Mouse (Mus musculus) hematopoietic stem cell, adult 5-6 weeks (primary cell): ENCODE measurements at regions not wholly inside any gene's neighbourhood (a gene's known extent, or its start where the extent isn't known, plus 50 kb on each side); places are given as distances from the start of the nearest gene placed in this dataset.

ENCODE experiments used
- ATAC-seq, 2 experiments: fragments of 125-278 bp in 1 of 2; replicated peaks in 1 of 2; 2 replicates each; pipeline ENCODE4 v1.8.0; 2016 to 2017; ENCODE audit warnings: inconsistent platforms in 2 of 2, mild to moderate bottlenecking in 2 of 2, moderate number of reproducible peaks in 2 of 2, low read depth in 1 of 2, moderate TSS enrichment in 1 of 2; ENCODE audit not compliant: low FRiP score in 2 of 2, poor library complexity in 2 of 2, severe bottlenecking in 2 of 2, insufficient read depth in 1 of 2, low TSS enrichment in 1 of 2

DNA sequence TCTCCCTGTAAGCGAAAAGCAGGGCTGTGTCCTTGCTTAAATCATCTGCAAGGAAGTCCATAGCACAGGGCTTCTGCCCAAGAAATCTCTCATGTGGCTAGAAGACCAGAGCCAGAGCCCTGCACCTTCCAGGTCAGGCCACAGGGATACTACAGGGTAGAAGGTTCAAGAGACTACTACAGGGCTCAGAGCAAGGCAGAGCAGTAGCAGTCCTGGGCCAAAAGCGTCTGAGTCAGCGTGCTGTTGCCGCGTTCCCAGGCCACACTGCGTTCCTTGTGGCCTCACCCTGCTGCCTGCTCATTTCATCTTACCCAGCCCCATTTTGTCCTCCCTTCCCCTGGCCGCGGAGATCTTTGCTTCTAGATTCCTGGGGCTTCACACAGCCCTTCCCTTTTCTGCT is 283.0 kb upstream of the Spred2 start:
- no peak for ATAC-seq

DNA sequence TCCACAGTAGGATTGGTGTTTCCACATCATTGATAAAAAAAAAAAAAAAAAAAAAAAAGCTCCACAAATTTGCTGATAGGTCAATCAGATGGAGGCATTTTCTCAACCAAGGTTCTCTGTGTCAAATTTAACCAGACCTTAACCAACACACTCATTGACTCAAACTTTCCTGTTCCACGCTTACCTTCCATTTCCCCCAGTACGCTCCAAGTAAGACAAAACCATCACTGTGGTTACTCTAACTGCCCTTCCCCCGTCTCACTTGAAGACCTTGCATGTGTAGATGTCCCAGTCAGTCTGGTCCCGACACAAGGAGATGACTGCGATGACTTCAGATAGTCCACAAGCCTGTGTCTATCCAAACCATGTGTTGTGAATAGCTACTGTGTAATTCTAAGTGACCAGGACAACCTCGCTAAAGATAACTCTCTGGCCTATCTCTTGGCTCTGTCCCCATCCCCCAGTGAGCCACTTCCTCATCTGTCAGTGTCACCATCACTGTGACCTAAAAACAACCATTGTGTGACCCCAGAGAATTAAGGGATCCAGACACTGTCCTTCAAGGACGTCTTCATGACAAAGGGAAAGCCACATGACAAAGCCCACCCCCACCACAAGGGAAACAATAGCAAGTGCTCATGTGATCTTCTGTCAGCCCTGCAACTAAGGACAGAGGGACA is 279.9 kb upstream of the Spred2 start:
- ATAC-seq, result peak in 1 of 2 experiments; percentile 37; a peak in 1 of 4 replicates

DNA sequence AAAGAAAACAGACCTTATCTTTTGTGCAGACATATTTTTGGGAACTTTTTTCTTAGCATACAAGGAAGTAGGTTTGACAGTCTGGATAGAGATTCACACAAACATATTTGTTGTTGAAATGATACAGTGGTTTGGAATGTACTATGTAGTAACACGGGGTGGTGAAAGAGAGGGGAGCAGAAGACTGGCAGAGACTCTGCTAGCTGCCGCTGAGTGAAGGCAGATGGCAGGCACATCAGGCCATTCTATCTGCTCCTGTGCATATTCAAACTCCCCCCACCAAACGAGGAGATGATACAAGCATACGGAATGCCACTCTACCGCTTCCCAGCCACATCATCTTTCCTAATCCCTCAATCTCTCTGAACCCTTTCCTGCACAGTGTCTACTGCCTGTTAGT is 279.1 kb upstream of the Spred2 start:
- ATAC-seq, result no peak

DNA sequence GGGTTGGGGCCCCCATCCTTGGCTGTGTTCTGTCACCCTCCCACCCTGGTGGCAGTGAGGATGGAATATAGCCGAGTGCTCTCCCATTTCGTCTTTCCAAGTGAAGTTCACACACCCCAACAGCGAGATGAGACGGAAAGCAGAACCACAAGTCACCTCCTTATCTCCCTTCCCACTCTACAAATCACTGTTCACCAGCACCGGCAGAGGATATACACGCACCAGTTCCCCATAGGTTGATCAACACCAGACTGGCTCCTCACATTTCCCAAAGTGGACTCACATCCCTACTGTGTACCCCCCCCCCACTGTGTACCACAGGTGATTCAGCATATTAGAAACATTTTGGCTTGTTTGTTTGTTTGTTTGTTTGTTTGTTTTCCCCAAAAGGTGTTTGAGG is 272.7 kb upstream of the Spred2 start:
- no peak for ATAC-seq

DNA sequence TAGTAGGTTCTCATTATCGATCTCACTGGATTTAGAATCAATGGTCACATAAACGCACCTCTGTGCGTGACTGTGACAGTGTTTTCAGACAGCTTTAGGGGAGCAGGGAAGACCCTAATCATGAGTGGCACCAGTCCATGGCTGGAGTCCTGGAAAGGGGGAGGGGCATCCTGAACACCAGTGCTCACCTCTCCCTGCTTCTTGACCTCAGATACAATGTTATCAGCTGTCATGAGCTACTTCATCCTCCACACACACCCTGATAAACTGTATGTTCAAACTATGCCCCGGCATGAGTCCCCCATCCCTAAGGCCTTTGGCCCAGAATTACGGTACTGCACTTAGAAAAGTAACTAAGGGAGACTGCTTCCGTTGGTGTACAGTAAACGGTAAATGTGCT is 272.2 kb upstream of the Spred2 start:
- ATAC-seq, result no peak

- no peak for ATAC-seq
Measured at GRCm38 (mm10) chr11:19659511-19659910, 264.7 kb upstream of the Spred2 start.

- no peak for ATAC-seq
Measured at GRCm38 (mm10) chr11:19666732-19667131, 257.4 kb upstream of the Spred2 start.

GRCm38 (mm10) chr11:19670853-19671530 is 253.2 kb upstream of the Spred2 start:
- ATAC-seq, result no peak

GRCm38 (mm10) chr11:19673012-19673411 is 251.2 kb upstream of the Spred2 start:
- no peak for ATAC-seq

DNA sequence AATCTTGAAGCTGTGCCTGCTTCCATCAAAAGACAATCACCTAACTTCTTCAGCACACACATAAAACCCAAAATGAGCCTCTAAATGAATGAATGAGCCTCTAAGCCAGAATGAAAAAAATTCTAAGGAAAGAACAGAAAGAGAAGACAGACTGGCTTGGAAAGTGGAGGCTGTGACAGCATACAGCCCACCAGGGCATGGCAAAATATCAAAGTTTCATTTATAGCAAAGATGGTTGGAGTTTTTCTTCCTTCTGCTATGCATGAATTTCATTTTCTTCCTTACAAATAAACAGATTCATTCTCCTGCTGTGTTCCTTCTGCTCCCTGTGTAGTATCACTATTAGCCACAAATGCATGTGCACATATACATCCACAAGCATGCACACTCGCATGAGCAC is 247.7 kb upstream of the Spred2 start:
- ATAC-seq, result no peak

GRCm38 (mm10) chr11:19679041-19679440 is 245.1 kb upstream of the Spred2 start:
- ATAC-seq, result no peak

GRCm38 (mm10) chr11:19679669-19680068 is 244.5 kb upstream of the Spred2 start:
- no peak for ATAC-seq

DNA sequence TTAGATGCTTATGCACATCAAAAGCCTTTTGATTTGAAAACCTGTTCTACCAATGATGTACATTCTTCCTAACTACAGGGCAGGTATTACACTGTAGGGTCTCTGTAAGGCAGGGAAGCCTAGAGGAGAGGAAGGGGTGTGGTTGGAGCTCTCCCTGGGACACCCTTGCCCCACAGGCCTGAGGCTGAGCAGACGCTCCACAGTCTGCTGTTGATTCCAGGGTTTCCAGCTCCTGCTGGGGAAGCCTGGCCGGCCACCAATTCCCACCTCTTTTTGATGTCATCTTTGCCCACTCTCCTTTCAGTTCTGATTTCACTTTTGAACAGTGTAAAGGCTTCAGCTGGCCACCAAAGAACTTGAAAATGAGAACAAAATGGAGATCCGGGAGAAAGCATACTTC is 223.0 kb upstream of the Spred2 start:
- no peak for ATAC-seq

- no peak for ATAC-seq
Measured at GRCm38 (mm10) chr11:19708821-19709220, 215.4 kb upstream of the Spred2 start.

DNA sequence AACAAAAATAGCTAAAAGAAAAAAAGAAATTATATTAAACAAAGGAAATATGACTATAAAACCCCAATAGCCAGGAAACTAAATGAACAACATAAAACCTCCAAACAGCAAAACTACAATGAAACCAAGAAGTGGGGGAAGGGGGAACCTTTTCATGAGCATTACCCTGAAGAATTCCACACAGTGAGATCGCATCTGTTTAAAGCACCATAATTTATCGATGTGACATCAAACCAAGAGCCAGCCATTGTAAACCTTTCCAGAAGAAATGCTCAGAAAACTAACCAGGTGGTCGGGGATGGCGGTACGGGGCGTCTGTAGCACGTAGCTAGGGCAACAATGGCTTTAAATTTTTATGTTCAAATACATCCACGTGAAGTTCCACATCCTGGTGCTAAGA is 214.8 kb upstream of the Spred2 start:
- no peak for ATAC-seq

DNA sequence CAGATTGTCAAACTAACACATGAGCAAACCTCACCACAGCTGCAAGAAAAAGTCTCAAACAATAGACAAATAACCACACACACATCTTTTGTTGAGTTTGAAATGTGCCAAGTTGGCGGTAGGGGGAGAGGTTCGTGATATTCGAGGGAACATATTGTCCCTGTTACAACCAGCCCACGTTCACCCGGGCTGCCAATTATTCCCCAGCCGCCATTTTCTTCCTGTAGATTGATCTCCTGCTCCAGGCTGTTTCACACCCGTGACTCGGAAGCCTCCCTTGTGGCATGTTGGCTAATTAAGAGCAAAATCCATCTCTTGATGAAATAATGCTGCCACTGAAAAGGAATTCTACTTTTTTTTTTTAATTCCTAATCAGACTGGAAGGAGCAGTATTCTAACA is 211.1 kb upstream of the Spred2 start:
- ATAC-seq, result no peak

- no peak for ATAC-seq
Measured at GRCm38 (mm10) chr11:19713597-19713996, 210.6 kb upstream of the Spred2 start.

DNA sequence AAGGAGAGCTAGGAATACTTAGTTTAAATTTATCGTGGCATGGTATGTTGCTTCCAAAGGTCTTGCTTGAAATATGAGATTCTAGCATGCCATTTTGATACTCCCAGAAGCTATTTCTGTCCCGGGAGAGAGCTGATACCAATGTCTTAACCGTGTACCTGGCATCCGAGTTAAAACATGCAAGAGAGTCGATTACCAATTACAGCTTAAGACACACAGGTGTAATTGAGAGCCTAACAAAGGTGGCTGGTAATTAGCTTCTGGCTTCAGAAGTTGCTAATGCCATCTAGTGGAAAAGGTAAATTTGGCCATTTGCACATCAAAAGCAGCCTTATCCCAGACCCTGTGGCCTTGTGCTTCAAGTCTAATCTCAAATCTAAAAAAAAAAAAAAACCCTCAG is 210.0 kb upstream of the Spred2 start:
- ATAC-seq, result no peak
